Mouse (Mus musculus) right cerebral cortex, postnatal 25 days (tissue): ENCODE data around the gene Utf1.
A peak's percentile ranks its signal among the peaks of the same experiment; 100 is the strongest.

Source experiments
- DNase-seq: peaks from one replicate; pipeline ENCODE4 v3.0.0; 2022

Gene Utf1

GRCm38 (mm10) chr7:139943674-139944281 lies at the start of gene Utf1:
TSS of gene Utf1 (plus strand) at chr7:139943789.
- DNase-seq, result no peak

GRCm38 (mm10) chr7:139894655-139895557 lies 48.7 kb upstream of the Utf1 start, which contains the start of gene Kndc1:
TSS of gene Kndc1 (plus strand) at chr7:139894696.
- peak; percentile 79 for DNase-seq

- DNase-seq, result no peak
Measured at GRCm38 (mm10) chr7:139896271-139896670, 47.3 kb upstream of the Utf1 start.

GRCm38 (mm10) chr7:139896796-139897195 lies 46.8 kb upstream of the Utf1 start:
- no peak for DNase-seq

- no peak for DNase-seq
Measured at GRCm38 (mm10) chr7:139898606-139899005, 45.0 kb upstream of the Utf1 start.

GRCm38 (mm10) chr7:139899505-139899904 lies 44.1 kb upstream of the Utf1 start:
- peak; percentile 67 for DNase-seq

GRCm38 (mm10) chr7:139900456-139900855 lies 43.1 kb upstream of the Utf1 start:
- no peak for DNase-seq

GRCm38 (mm10) chr7:139900896-139901295 lies 42.7 kb upstream of the Utf1 start:
- no peak for DNase-seq

GRCm38 (mm10) chr7:139901981-139902380 lies 41.6 kb upstream of the Utf1 start:
- no peak for DNase-seq

- no peak for DNase-seq
Measured at GRCm38 (mm10) chr7:139905261-139905660, 38.3 kb upstream of the Utf1 start.

- DNase-seq, result no peak
Measured at GRCm38 (mm10) chr7:139905661-139906060, 37.9 kb upstream of the Utf1 start.

GRCm38 (mm10) chr7:139908176-139908575 lies 35.4 kb upstream of the Utf1 start:
- DNase-seq, result peak; percentile 38

GRCm38 (mm10) chr7:139909469-139909868 lies 34.1 kb upstream of the Utf1 start:
- no peak for DNase-seq

GRCm38 (mm10) chr7:139910204-139910835 lies 33.3 kb upstream of the Utf1 start:
- no peak for DNase-seq

GRCm38 (mm10) chr7:139914141-139915047 lies 29.2 kb upstream of the Utf1 start:
- no peak for DNase-seq

- DNase-seq, result no peak
Measured at GRCm38 (mm10) chr7:139915646-139916257, 27.8 kb upstream of the Utf1 start.

GRCm38 (mm10) chr7:139916345-139916744 lies 27.2 kb upstream of the Utf1 start:
- no peak for DNase-seq

- no peak for DNase-seq
Measured at GRCm38 (mm10) chr7:139918262-139918661, 25.3 kb upstream of the Utf1 start.

- DNase-seq, result no peak
Measured at GRCm38 (mm10) chr7:139930732-139931131, 12.9 kb upstream of the Utf1 start.

GRCm38 (mm10) chr7:139936705-139937104 lies 6.9 kb upstream of the Utf1 start:
- DNase-seq, result no peak

- no peak for DNase-seq
Measured at GRCm38 (mm10) chr7:139937138-139937537, 6.5 kb upstream of the Utf1 start.

- no peak for DNase-seq
Measured at GRCm38 (mm10) chr7:139937810-139938209, 5.8 kb upstream of the Utf1 start.
